ENCODE assay signal across 36 mouse cellular contexts in genomic region chr1:65144783-65145182, GRCm38 (mm10). TPM values are rescaled to one million over a fixed set of nuclear protein-coding genes. Genes with fewer than 3 reads are reported as not detected.
"Had no signal": no experiment of that assay in that cellular context is flagged by ENCODE, and none has a peak within 500 bp of the region (broad histone marks: within the 10 kb centered on the region; RNA-seq: fewer than 3 reads in every experiment).

No protein-coding gene starts in this region.

- H3K4me1 ChIP-seq: limb, embryonic 10.5 days; limb, embryonic 12.5 days; limb, embryonic 13.5 days; limb, embryonic 15.5 days; liver, embryonic 12.5 days; liver, embryonic 13.5 days; liver, embryonic 15.5 days; lung, embryonic 15.5 days; midbrain, embryonic 10.5 days; midbrain, embryonic 12.5 days; midbrain, embryonic 13.5 days; midbrain, embryonic 15.5 days; neural tube, embryonic 12.5 days had no signal

- H3K27ac ChIP-seq: limb, embryonic 10.5 days; limb, embryonic 12.5 days; limb, embryonic 13.5 days; limb, embryonic 15.5 days; liver, embryonic 12.5 days; liver, embryonic 13.5 days; liver, embryonic 14.5 days; liver, embryonic 15.5 days; lung, embryonic 15.5 days; macrophage; midbrain, embryonic 10.5 days; midbrain, embryonic 12.5 days; midbrain, embryonic 13.5 days; midbrain, embryonic 15.5 days; neural tube, embryonic 12.5 days had no signal

- H3K9me3 ChIP-seq: limb, embryonic 10.5 days; limb, embryonic 12.5 days; limb, embryonic 15.5 days; liver, embryonic 12.5 days; liver, embryonic 13.5 days; liver, embryonic 15.5 days; lung, embryonic 15.5 days; midbrain, embryonic 10.5 days; midbrain, embryonic 12.5 days; midbrain, embryonic 13.5 days; midbrain, embryonic 15.5 days; neural tube, embryonic 12.5 days had no signal

- H3K9ac ChIP-seq: limb, embryonic 12.5 days; limb, embryonic 13.5 days; limb, embryonic 15.5 days; liver, embryonic 12.5 days; liver, embryonic 13.5 days; liver, embryonic 14.5 days; liver, embryonic 15.5 days; liver, postnatal 0 days; lung, embryonic 14.5 days; lung, embryonic 15.5 days; midbrain, embryonic 12.5 days; midbrain, embryonic 13.5 days; midbrain, embryonic 15.5 days; neural tube, embryonic 12.5 days had no signal

- ATAC-seq: liver, embryonic 12.5 days; liver, postnatal 0 days; midbrain, embryonic 13.5 days; midbrain, embryonic 15.5 days; midbrain, embryonic 16.5 days had no signal

- H3K4me2 ChIP-seq: limb, embryonic 12.5 days; limb, embryonic 13.5 days; limb, embryonic 15.5 days; liver, embryonic 11.5 days; liver, embryonic 12.5 days; liver, embryonic 13.5 days; liver, embryonic 15.5 days; lung, embryonic 14.5 days; lung, embryonic 15.5 days; midbrain, embryonic 11.5 days; midbrain, embryonic 12.5 days; midbrain, embryonic 13.5 days; midbrain, embryonic 15.5 days; neural tube, embryonic 12.5 days had no signal

- H3K27me3 ChIP-seq: limb, embryonic 12.5 days; limb, embryonic 13.5 days; limb, embryonic 15.5 days; liver, embryonic 12.5 days; liver, embryonic 13.5 days; liver, embryonic 15.5 days; lung, embryonic 15.5 days; megakaryocyte, embryonic 14.5 days; midbrain, embryonic 12.5 days; midbrain, embryonic 13.5 days; midbrain, embryonic 15.5 days; neural tube, embryonic 12.5 days had no signal

- DNase-seq: left cerebral cortex, postnatal 4 days; liver; liver, embryonic 13.5 days; liver, postnatal 0 days; lung, adult 18-20 months; lung, adult 2 months; lung, embryonic 14.5 days; lung, postnatal 10 days; lung, postnatal 36 days; lung, postnatal 4 days; midbrain, embryonic 14.5 days had no signal

- H3K36me3 ChIP-seq: limb, embryonic 10.5 days; limb, embryonic 12.5 days; limb, embryonic 13.5 days; limb, embryonic 15.5 days; liver, embryonic 12.5 days; liver, embryonic 13.5 days; liver, embryonic 15.5 days; lung, embryonic 15.5 days; midbrain, embryonic 10.5 days; midbrain, embryonic 12.5 days; midbrain, embryonic 13.5 days; midbrain, embryonic 15.5 days; neural tube, embryonic 12.5 days had no signal

- H3K4me3 ChIP-seq: limb, embryonic 10.5 days; limb, embryonic 12.5 days; limb, embryonic 13.5 days; limb, embryonic 15.5 days; liver, embryonic 12.5 days; liver, embryonic 13.5 days; liver, embryonic 15.5 days; lung, embryonic 15.5 days; megakaryocyte, embryonic 14.5 days; midbrain, embryonic 10.5 days; midbrain, embryonic 12.5 days; midbrain, embryonic 13.5 days; midbrain, embryonic 15.5 days; myocyte; neural tube, embryonic 12.5 days had no signal

RNA-seq across cellular contexts. Expression of gene D630023F18Rik, which starts 21.8 kb away (rescaled TPM):
- polyA plus RNA-seq: lung, embryonic 14.5 days; midbrain, embryonic 12.5 days; myocyte; neural tube, embryonic 11.5 days had no signal

RNA-seq across cellular contexts. Expression of gene Gm28845, which starts 25.4 kb away (rescaled TPM):
- polyA plus RNA-seq: limb, embryonic 10.5 days; limb, embryonic 11.5 days; limb, embryonic 12.5 days; limb, embryonic 13.5 days; limb, embryonic 14.5 days; limb, embryonic 15.5 days; liver, adult 2 months; liver, embryonic 11.5 days; liver, embryonic 12.5 days; liver, embryonic 13.5 days; liver, embryonic 14.5 days; liver, embryonic 15.5 days; liver, embryonic 16.5 days; liver, postnatal 0 days; lung, adult 2 months; lung, embryonic 14.5 days; lung, embryonic 15.5 days; lung, embryonic 16.5 days; macrophage; midbrain, embryonic 10.5 days; midbrain, embryonic 11.5 days; midbrain, embryonic 12.5 days; midbrain, embryonic 13.5 days; midbrain, embryonic 14.5 days; midbrain, embryonic 15.5 days; midbrain, embryonic 16.5 days; myocyte; neural tube, embryonic 11.5 days; neural tube, embryonic 12.5 days had no signal

RNA-seq across cellular contexts. Expression of gene Cryga, which starts 41.6 kb away (rescaled TPM):
- polyA plus RNA-seq: limb, embryonic 10.5 days; limb, embryonic 11.5 days; limb, embryonic 12.5 days; limb, embryonic 13.5 days; limb, embryonic 14.5 days; limb, embryonic 15.5 days; liver, adult 2 months; liver, embryonic 11.5 days; liver, embryonic 12.5 days; liver, embryonic 13.5 days; liver, embryonic 14.5 days; liver, embryonic 15.5 days; liver, embryonic 16.5 days; liver, postnatal 0 days; lung, adult 2 months; lung, embryonic 14.5 days; lung, embryonic 15.5 days; lung, embryonic 16.5 days; macrophage; midbrain, embryonic 10.5 days; midbrain, embryonic 11.5 days; midbrain, embryonic 12.5 days; midbrain, embryonic 13.5 days; midbrain, embryonic 14.5 days; midbrain, embryonic 15.5 days; midbrain, embryonic 16.5 days; myocyte; neural tube, embryonic 11.5 days; neural tube, embryonic 12.5 days had no signal
